Mouse (Mus musculus): Measurements from ENCODE around the gene Ctsh. TPM values are rescaled to one million over a fixed set of nuclear protein-coding genes. Genes with fewer than 3 reads are reported as not detected.
A peak's percentile ranks its signal among the peaks of the same experiment; 100 is the strongest.

Gene Ctsh
- polyA plus RNA-seq, 1 experiment from 2014 or later: 42.4 TPM

GRCm38 (mm10) chr9:90045191-90045590, 8.8 kb upstream of the Ctsh start:
- Histone ChIP-seq H3K27me3 (replicated peaks; ENCODE audit: control insufficient read depth, insufficient read depth, low read length) (no peaks in the 10 kb centered on the region), H3K9me3 (ENCODE audit: control insufficient read depth, low read length) (peaks cover 2% of the 10 kb centered on the region; the same call in 1 of the 2 replicates), H3K4me3 (ENCODE audit: low read depth, low read length) (no peak overlapping the region), H3K9ac (ENCODE audit: low read length) (no peak overlapping the region), H3K36me3 (ENCODE audit: control insufficient read depth, insufficient read depth, low read length) (no peaks in the 10 kb centered on the region), H3K4me1 (replicated peaks; ENCODE audit: control insufficient read depth, insufficient read depth, low read length) (no peaks in the 10 kb centered on the region), H3K27ac (ENCODE audit: low read depth) (no peak overlapping the region), H3K4me2 (ENCODE audit: low read length) (no peak overlapping the region)
- WGBS: 87% methylated on average over 7 of the region's 7 CpGs
- no peak for ATAC-seq (replicated peaks; ENCODE audit: low FRiP score, low TSS enrichment, low read depth)
- DNase-seq (ENCODE audit: low spot score): no peak

- H3K27ac ChIP-seq (ENCODE audit: low read depth): no peak overlapping the region
- H3K4me3 ChIP-seq (ENCODE audit: low read depth, low read length): no peak overlapping the region
- H3K36me3 ChIP-seq (ENCODE audit: control insufficient read depth, insufficient read depth, low read length): no peaks in the 10 kb centered on the region
- H3K27me3 ChIP-seq (replicated peaks; ENCODE audit: control insufficient read depth, insufficient read depth, low read length): no peaks in the 10 kb centered on the region
- no peak for ATAC-seq (replicated peaks; ENCODE audit: low FRiP score, low TSS enrichment, low read depth)
- DNase-seq (ENCODE audit: low spot score): no peak
- no peak overlapping the region for H3K4me2 ChIP-seq (ENCODE audit: low read length)
- WGBS: 64% methylated on average over 5 of the region's 5 CpGs
- H3K9me3 ChIP-seq (ENCODE audit: control insufficient read depth, low read length): peaks cover 2% of the 10 kb centered on the region; the same call in 1 of the 2 replicates
- H3K4me1 ChIP-seq (replicated peaks; ENCODE audit: control insufficient read depth, insufficient read depth, low read length): no peaks in the 10 kb centered on the region
- H3K9ac ChIP-seq (ENCODE audit: low read length): no peak overlapping the region
Measured at GRCm38 (mm10) chr9:90047937-90048627, 5.9 kb upstream of the Ctsh start.

DNA sequence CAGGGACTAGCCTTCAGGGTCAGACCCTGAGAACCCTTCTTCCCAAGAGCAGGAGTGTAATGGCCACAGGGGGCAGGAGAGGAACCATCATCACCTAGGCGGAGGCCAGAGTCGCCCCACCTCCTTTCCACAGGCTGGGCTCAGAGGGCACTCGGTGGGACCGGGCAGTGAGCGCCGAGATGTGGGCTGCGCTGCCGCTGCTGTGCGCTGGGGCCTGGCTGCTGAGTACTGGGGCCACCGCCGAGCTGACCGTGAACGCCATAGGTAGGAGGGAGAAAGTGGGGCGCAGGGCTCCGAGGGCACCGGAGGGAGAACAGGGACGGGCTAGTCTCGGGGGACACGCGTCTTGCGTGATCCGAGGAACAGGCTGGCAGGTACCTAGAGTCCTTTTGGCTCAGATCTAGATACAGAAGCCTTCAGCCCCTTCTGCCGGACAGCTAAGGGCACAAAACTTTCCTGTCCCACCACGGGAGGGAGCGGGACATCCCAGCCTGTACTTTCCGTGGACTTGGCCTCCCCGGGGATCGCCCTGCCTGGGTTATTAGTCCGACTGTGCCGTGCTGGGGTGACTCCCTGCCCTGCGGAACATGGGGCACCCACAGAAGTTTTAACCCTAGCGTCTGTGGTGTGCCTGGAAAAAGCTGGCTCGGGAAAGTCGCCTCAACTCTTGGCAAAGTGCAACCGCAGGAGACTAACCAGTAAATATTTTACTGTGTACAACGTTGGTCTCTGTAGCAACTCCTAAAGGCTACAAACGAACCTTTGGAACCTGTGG, 606 bp downstream of the Ctsh start:
- ATAC-seq (replicated peaks; ENCODE audit: low FRiP score, low TSS enrichment, low read depth): peak; percentile 88
- no peak overlapping the region for H3K27ac ChIP-seq (ENCODE audit: low read depth)
- peak; percentile 78 for DNase-seq (ENCODE audit: low spot score)
- H3K27me3 ChIP-seq (replicated peaks; ENCODE audit: control insufficient read depth, insufficient read depth, low read length): no peaks in the 10 kb centered on the region
- peak overlapping the region; percentile 47 for H3K9ac ChIP-seq (ENCODE audit: low read length)
- H3K4me3 ChIP-seq (ENCODE audit: low read depth, low read length): peak overlapping the region; percentile 43
- under 1% methylated on average over 37 of the region's 37 CpGs for WGBS
- H3K4me2 ChIP-seq (ENCODE audit: low read length): peak overlapping the region; percentile 87
- H3K4me1 ChIP-seq (replicated peaks; ENCODE audit: control insufficient read depth, insufficient read depth, low read length): no peaks in the 10 kb centered on the region
- no peaks in the 10 kb centered on the region for H3K9me3 ChIP-seq (ENCODE audit: control insufficient read depth, low read length)
- no peaks in the 10 kb centered on the region for H3K36me3 ChIP-seq (ENCODE audit: control insufficient read depth, insufficient read depth, low read length)

- no peak for DNase-seq (ENCODE audit: low spot score)
- Histone ChIP-seq H3K9ac (ENCODE audit: low read length) (no peak overlapping the region), H3K27me3 (replicated peaks; ENCODE audit: control insufficient read depth, insufficient read depth, low read length) (no peaks in the 10 kb centered on the region), H3K4me3 (ENCODE audit: low read depth, low read length) (peak overlapping the region; percentile 43; the same call in 1 of the 2 replicates), H3K4me2 (ENCODE audit: low read length) (peak overlapping the region; percentile 87), H3K9me3 (ENCODE audit: control insufficient read depth, low read length) (no peaks in the 10 kb centered on the region), H3K36me3 (ENCODE audit: control insufficient read depth, insufficient read depth, low read length) (no peaks in the 10 kb centered on the region), H3K27ac (ENCODE audit: low read depth) (no peak overlapping the region), H3K4me1 (replicated peaks; ENCODE audit: control insufficient read depth, insufficient read depth, low read length) (no peaks in the 10 kb centered on the region)
- ATAC-seq (replicated peaks; ENCODE audit: low FRiP score, low TSS enrichment, low read depth): no peak
- WGBS: 54% methylated on average over 5 of the region's 5 CpGs
Measured at GRCm38 (mm10) chr9:90055409-90055808, 1.5 kb downstream of the Ctsh start.

DNA sequence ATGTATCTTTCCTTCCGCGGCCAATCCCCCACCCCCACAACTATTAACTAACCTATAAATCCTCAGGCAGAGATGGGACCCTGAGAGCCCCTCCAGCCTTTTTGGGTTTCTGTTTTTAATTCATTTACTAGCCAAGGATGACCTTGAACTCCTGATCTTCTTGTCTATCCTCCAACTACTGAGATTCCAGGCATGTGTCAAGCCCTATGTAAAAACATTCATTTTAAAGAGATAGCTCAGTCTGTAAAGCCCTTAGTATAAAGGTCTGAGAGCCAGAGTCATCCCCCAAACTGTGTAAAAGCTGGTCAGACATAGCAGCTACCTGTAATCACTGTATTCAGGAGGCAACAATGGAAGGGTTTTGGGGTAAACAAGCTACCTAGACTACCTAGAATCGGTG, 2.0 kb downstream of the Ctsh start:
- Histone ChIP-seq H3K27me3 (replicated peaks; ENCODE audit: control insufficient read depth, insufficient read depth, low read length) (no peaks in the 10 kb centered on the region), H3K4me3 (ENCODE audit: low read depth, low read length) (no peak overlapping the region), H3K9ac (ENCODE audit: low read length) (no peak overlapping the region), H3K9me3 (ENCODE audit: control insufficient read depth, low read length) (no peaks in the 10 kb centered on the region), H3K4me1 (replicated peaks; ENCODE audit: control insufficient read depth, insufficient read depth, low read length) (no peaks in the 10 kb centered on the region), H3K36me3 (ENCODE audit: control insufficient read depth, insufficient read depth, low read length) (no peaks in the 10 kb centered on the region), H3K27ac (ENCODE audit: low read depth) (no peak overlapping the region), H3K4me2 (ENCODE audit: low read length) (no peak overlapping the region)
- 71% methylated on average over 3 of the region's 3 CpGs for WGBS
- DNase-seq (ENCODE audit: low spot score) (no peak), ATAC-seq (replicated peaks; ENCODE audit: low FRiP score, low TSS enrichment, low read depth) (no peak)

DNA sequence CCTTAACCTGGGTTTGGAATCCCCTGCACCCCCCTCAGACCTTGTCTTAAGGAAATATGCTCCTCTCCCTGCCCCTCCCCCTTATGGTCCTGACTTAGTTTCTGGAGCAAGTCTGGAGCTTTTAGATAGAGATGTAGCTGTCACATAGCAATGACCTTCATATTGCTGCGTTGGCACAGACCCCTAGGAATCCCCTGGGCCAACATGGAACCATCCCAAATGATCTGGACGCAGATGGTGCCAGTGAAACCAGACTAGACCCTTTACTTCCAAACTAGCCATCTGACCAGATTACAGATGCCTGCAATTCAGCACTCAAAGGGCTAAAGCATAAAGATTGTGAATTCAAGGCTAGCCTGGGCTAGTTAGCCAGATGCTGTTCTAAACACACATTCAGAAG, 2.8 kb downstream of the Ctsh start:
- no peaks in the 10 kb centered on the region for H3K27me3 ChIP-seq (replicated peaks; ENCODE audit: control insufficient read depth, insufficient read depth, low read length)
- no peak overlapping the region for H3K4me3 ChIP-seq (ENCODE audit: low read depth, low read length)
- ATAC-seq (replicated peaks; ENCODE audit: low FRiP score, low TSS enrichment, low read depth) (no peak), DNase-seq (ENCODE audit: low spot score) (no peak)
- no peaks in the 10 kb centered on the region for H3K4me1 ChIP-seq (replicated peaks; ENCODE audit: control insufficient read depth, insufficient read depth, low read length)
- H3K9ac ChIP-seq (ENCODE audit: low read length): no peak overlapping the region
- 85% methylated on average over 2 of the region's 2 CpGs for WGBS
- H3K9me3 ChIP-seq (ENCODE audit: control insufficient read depth, low read length): no peaks in the 10 kb centered on the region
- no peak overlapping the region for H3K4me2 ChIP-seq (ENCODE audit: low read length)
- no peaks in the 10 kb centered on the region for H3K36me3 ChIP-seq (ENCODE audit: control insufficient read depth, insufficient read depth, low read length)
- no peak overlapping the region for H3K27ac ChIP-seq (ENCODE audit: low read depth)

GRCm38 (mm10) chr9:90059828-90060573, 6.0 kb downstream of the Ctsh start:
- ATAC-seq (replicated peaks; ENCODE audit: low FRiP score, low TSS enrichment, low read depth): no peak
- no peak for DNase-seq (ENCODE audit: low spot score)
- 74% methylated on average over 9 of the region's 9 CpGs for WGBS

GRCm38 (mm10) chr9:90060574-90060875, 6.6 kb downstream of the Ctsh start:
- H3K9ac ChIP-seq (ENCODE audit: low read length): no peak overlapping the region
- H3K9me3 ChIP-seq (ENCODE audit: control insufficient read depth, low read length): no peaks in the 10 kb centered on the region
- WGBS: 82% methylated on average over 2 of the region's 2 CpGs
- ATAC-seq (replicated peaks; ENCODE audit: low FRiP score, low TSS enrichment, low read depth) (no peak), DNase-seq (ENCODE audit: low spot score) (no peak)
- no peaks in the 10 kb centered on the region for H3K27me3 ChIP-seq (replicated peaks; ENCODE audit: control insufficient read depth, insufficient read depth, low read length)
- no peak overlapping the region for H3K4me2 ChIP-seq (ENCODE audit: low read length)
- H3K27ac ChIP-seq (ENCODE audit: low read depth): no peak overlapping the region
- H3K36me3 ChIP-seq (ENCODE audit: control insufficient read depth, insufficient read depth, low read length): no peaks in the 10 kb centered on the region
- no peaks in the 10 kb centered on the region for H3K4me1 ChIP-seq (replicated peaks; ENCODE audit: control insufficient read depth, insufficient read depth, low read length)
- H3K4me3 ChIP-seq (ENCODE audit: low read depth, low read length): no peak overlapping the region

More at GRCm38 (mm10) chr9:90059828-90060573, 6.0 kb downstream of the Ctsh start:
- Histone ChIP-seq H3K27me3 (replicated peaks; ENCODE audit: control insufficient read depth, insufficient read depth, low read length) (no peaks in the 10 kb centered on the region), H3K4me1 (replicated peaks; ENCODE audit: control insufficient read depth, insufficient read depth, low read length) (no peaks in the 10 kb centered on the region), H3K4me3 (ENCODE audit: low read depth, low read length) (no peak overlapping the region), H3K9ac (ENCODE audit: low read length) (no peak overlapping the region), H3K9me3 (ENCODE audit: control insufficient read depth, low read length) (no peaks in the 10 kb centered on the region), H3K4me2 (ENCODE audit: low read length) (no peak overlapping the region), H3K27ac (ENCODE audit: low read depth) (no peak overlapping the region), H3K36me3 (ENCODE audit: control insufficient read depth, insufficient read depth, low read length) (no peaks in the 10 kb centered on the region)
